Mouse (Mus musculus): ENCODE measurements around the gene Atp6v0a1.

DNA sequence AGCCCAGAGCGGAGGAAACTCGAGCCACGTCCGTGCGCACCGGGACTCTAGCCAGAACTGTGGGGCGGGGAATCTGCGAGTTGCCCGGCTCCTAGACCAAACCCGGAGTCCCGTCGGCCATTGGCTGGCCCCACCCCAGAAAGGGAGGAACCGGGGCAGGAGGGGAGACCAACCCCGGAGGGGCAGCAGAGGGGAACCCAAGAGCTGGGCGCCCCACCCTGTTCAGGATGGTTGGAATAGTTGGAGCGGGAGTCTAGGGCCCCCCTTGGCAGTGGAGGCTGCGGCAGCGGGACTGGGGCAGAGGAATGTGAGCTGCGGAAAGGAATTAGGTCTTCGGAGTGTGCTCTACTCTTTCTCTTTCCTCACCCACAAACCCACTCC is 38.7 kb upstream of the Atp6v0a1 start, which contains the start of gene Cavin1:
- no peak for TF ChIP-seq CTCF (IDR thresholded peaks at IDR 0.05; ENCODE audit: control insufficient read depth, insufficient read depth, insufficient read length)
- TF ChIP-seq MAX (IDR thresholded peaks at IDR 0.05): no peak
- TF ChIP-seq MYOD1 (IDR thresholded peaks at IDR 0.05; ENCODE audit: control insufficient read depth, insufficient read length, low read depth): no peak
- no peak for TF ChIP-seq MYOG (IDR thresholded peaks at IDR 0.05; ENCODE audit: control insufficient read depth, extremely low read depth, insufficient read length)
- TF ChIP-seq FOSL1 (IDR thresholded peaks at IDR 0.05; ENCODE audit: insufficient read depth, low read length, poor library complexity, severe bottlenecking): no peak
- TF ChIP-seq USF1 (IDR thresholded peaks at IDR 0.05; ENCODE audit: low read depth): no peak
- no peak for TF ChIP-seq CEBPB (IDR thresholded peaks at IDR 0.05; ENCODE audit: low read depth)

Measured in C2C12 (cell line).